Mouse (Mus musculus) brain, embryonic 14.5 days (tissue): ENCODE measurements around the gene Zbtb16. TPM values are rescaled to one million over a fixed set of nuclear protein-coding genes. Genes with fewer than 3 reads are reported as not detected.

ENCODE experiments used
- DNase-seq: peaks from one replicate; pipeline ENCODE4 v3.0.0-alpha.2; 2011; ENCODE audit warnings: low read depth
- CTCF ChIP-seq: fragments of 200-500 bp; IDR thresholded peaks from 2 replicates; pipeline ENCODE4 v1.5.1; 2012; ENCODE audit warnings: inconsistent platforms, mild to moderate bottlenecking, moderate library complexity, borderline replicate concordance; ENCODE audit not compliant: insufficient read depth, insufficient read length; ENCODE audit errors: extremely low read depth
- POLR2A ChIP-seq: fragments of 200-500 bp; IDR thresholded peaks from 2 replicates; pipeline ENCODE4 v1.6.1; 2012; ENCODE audit warnings: mild to moderate bottlenecking, inconsistent platforms, borderline replicate concordance; ENCODE audit not compliant: poor library complexity, insufficient read depth, insufficient read length, severe bottlenecking; ENCODE audit errors: extremely low read depth
- polyA plus RNA-seq: library from polyadenylated mRNA; depleted of rRNA; stranded (reverse); fragments of >200 nt; gene quantifications from 2 replicates; pipeline ENCODE4 v1.2.3, GENCODE M21; 2012

The Zbtb16 gene
- polyA plus RNA-seq, 1 experiment = 4.1 TPM

DNA sequence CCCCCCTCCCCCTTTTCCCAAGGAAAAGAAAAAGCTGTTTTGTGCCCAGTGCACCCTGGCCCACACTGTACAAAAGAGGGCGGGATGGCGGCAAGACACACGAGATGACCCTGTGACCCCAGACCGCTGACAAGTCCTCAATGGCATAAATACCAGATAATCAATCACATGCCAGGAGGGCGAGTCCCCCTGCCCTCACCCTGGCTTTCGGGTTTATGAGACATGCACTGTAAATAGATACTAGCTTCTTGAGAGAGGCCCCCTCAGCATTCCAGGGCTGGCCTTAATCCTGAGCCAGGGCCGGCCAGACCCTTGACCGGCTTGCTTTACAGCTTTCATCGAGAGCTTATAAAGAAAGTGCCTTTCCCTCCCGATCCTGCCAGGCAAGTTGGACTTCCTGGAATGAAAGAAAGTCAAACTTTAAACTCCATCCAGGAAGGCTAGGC lies 141.4 kb downstream of the Zbtb16 start:
- no peak for DNase-seq
- no peak for TF ChIP-seq POLR2A
- TF ChIP-seq CTCF = no peak

DNA sequence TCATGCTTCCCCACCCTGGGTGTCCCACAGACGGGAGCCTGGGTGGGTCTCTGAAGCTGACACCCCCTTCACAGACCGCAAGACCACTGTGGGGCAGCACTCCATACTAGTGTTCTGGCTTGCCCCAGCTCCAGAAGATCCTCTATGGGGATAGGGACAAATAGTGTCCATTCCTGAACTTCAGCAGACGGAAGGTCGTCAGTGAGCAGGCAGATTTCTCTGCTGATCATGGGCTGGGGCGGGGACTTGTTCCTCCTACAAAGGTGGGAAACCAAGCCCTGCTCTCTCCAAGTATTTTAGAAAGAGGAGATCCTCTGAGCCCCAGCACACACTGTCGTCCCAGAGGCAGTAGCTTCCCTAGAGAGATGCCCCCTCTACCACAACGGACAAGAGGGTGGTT lies 142.3 kb downstream of the Zbtb16 start:
- TF ChIP-seq CTCF = no peak
- no peak for TF ChIP-seq POLR2A
- DNase-seq = no peak

GRCm38 (mm10) chr9:48689718-48689980 lies 146.4 kb downstream of the Zbtb16 start:
- no peak for TF ChIP-seq CTCF
- no peak for TF ChIP-seq POLR2A
- DNase-seq = no peak

- DNase-seq = no peak
- TF ChIP-seq CTCF = no peak
- TF ChIP-seq POLR2A = no peak
These were observed 146.9 kb downstream of the Zbtb16 start for GRCm38 (mm10) chr9:48688859-48689717.

DNA sequence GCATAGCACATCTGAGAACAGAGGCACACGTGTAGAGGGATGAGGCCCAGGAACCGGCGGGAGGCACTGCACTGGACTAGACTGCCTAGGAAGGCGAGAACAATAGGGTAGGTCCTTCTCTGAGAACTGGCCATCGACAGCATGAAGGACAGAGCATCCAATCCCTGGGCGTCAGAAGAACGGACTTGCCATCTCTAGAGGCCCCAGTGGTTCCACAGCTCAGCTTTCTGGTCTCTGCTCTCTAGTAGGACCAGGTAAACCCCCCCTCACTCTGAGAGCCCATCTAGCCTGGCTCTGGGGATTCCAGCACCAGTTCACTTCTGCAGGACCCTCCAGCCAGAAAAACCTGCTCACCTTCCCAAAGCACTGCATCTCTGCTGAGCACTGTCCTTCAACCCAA lies 148.1 kb downstream of the Zbtb16 start:
- TF ChIP-seq CTCF = no peak
- TF ChIP-seq POLR2A = no peak
- no peak for DNase-seq

DNA sequence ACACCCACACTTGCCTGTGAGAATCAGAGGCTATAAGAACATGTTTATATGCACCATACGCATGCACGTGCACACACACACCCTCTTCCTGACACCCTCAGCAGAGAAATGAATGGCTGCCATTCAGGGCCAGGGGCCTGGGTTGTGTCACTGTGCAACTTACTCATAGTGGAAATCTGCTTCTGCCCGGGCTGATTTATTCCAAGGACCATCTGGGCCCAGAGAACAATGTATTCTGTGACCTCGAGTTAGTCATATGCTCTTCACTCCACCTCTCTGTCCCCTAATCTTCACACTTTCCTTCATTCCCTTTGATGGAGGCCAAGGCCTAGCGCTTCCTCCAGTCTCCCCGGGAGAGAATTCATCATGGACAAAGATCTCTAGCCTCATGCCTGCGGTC lies 150.3 kb downstream of the Zbtb16 start:
- no peak for DNase-seq
- no peak for TF ChIP-seq POLR2A
- no peak for TF ChIP-seq CTCF

- no peak for DNase-seq
- TF ChIP-seq POLR2A (no peak), CTCF (no peak)
These were observed 151.9 kb downstream of the Zbtb16 start for GRCm38 (mm10) chr9:48684144-48684543.

DNA sequence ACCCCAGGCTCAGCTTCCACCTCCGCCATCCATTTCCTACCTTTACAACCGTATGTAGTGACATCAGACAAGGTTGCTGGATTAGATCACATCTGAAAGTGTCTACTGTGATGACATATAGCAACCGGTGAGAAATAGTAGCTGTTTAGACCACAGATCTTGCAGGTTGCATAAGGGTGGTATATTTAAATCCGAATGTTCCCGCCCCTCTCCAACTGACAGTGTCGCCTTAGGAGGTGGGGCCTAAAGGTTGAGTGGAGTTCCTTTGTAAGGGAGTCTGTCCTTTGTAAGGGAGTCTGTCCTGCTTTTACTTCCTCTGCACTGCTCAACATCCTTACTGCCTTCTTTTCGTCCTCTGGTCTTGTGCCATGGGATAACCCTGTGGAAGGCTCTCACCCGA lies 154.8 kb downstream of the Zbtb16 start:
- no peak for DNase-seq
- TF ChIP-seq POLR2A (no peak), CTCF (no peak)

- peak; percentile 94 for DNase-seq
- TF ChIP-seq CTCF (no peak), POLR2A (no peak)
These were observed 157.3 kb downstream of the Zbtb16 start for GRCm38 (mm10) chr9:48678426-48679358.

DNA sequence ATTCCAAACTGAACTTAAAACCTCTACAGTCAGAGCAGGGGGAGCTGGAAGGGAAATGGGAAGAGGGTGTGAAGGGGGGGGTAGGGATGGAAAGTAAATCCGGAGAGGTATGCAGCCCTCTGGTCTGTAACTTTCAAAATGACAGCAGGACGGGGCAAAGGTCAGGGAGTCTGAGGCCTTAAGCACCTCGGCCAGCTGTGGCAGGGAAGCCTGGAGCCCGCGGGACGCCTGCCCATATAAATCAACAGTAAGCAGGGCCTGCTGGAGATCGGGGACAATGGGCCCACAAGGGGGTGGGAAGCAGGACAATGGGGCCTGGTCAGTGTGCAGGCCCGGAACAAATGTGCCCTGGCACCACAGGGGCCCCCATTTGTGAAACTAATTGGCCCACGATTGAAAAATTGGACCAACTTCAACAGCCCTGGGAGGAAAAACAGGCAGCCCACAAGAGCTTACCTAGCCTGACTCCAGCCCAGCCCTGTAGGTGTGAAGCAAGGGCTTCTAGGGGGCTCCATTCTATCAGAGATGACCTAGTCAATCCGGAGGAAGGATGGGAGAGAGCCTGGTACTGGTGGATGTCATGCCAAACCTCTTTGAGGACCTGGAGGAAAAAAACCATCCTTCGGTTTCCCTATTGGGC lies 160.8 kb downstream of the Zbtb16 start:
- TF ChIP-seq CTCF (no peak), POLR2A (no peak)
- DNase-seq = peak; percentile 80
